Mouse (Mus musculus): ENCODE data around the gene Cnnm1. TPM values are rescaled to one million over a fixed set of nuclear protein-coding genes. Genes with fewer than 3 reads are reported as not detected.

Gene Cnnm1
- 0.08 and 0.18 TPM in 2 replicates for polyA plus RNA-seq (2016; fragmentation: Nextera tagmentation; extraction: Ambion mirVana)

DNA sequence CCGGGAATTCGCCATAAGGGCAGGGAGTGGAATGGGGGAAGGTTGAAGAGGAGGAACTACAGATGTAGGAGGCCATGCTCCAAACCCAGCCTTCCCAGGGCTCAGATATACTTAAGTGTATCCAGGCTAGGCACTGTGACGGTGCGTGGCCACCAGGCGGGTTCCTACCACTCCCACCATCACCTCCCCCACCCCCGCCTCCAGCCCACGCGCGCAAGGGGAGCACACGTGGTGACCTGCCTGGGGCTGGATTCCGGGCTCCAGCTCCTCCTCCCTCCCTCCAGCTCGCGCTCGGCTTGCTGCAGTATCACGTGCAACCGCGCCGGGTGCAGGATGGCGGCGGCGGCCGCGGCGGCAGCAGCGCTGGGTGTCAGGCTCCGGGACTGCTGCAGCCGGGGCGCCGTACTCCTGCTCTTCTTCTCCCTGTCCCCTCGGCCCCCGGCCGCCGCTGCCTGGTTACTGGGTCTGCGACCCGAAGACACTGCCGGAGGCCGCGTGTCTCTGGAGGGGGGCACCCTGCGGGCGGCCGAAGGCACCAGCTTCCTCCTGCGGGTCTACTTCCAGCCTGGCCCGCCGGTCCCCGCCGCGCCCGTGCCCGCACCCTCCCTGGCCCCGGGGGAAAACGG, at the start of gene Cnnm1:
Gene Cnnm1, plus strand, starts transcription at position 325 of the 626 bp plus-strand sequence.
- H3K9me3 ChIP-seq (replicated peaks) = no peaks in the 10 kb centered on the region
- H3K27me3 ChIP-seq (replicated peaks) = peaks cover 74% of the 10 kb centered on the region
- peak within 1 kb of the TSS; percentile 80 for H3K4me2 ChIP-seq
- H3K4me1 ChIP-seq = 0 out of 2 replicates have a peak, but pooled peaks cover 16% of the 10 kb centered on the region
- WGBS (ENCODE audit: insufficient replicate concordance) = 2% methylated on average over 46 of the region's 51 CpGs
- no peaks in the 10 kb centered on the region for H3K36me3 ChIP-seq
- H3K4me3 ChIP-seq = peak within 1 kb of the TSS; percentile 54
- no peak within 1 kb of the TSS for H3K27ac ChIP-seq
- H3K9ac ChIP-seq = peak within 1 kb of the TSS; percentile 35; the same call in 1 of the 2 replicates
- 0 out of 2 replicates have a peak, but pooled peaks have one; percentile 5 for ATAC-seq

DNA sequence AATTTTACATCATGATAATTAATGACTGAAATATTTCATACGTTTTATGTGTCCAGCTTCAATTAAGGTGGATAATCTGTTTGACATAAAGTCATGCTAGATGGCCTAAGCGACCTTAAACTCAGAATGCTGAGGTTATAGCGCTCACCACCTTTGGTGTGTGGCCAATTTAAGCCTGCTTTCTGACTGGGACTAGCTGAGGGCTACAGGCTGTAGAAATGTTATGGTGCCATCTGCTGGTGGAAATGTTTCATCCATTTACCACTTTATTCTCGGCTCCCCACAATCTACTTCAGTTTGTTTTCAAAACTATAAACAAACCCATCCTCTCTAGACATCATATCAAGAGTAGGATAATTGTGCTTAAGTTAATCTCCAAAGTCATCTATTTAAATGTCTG, 43.9 kb upstream of the Cnnm1 start:
- Histone ChIP-seq H3K9ac (no peak overlapping the region), H3K27ac (no peak overlapping the region), H3K4me3 (no peak overlapping the region), H3K27me3 (replicated peaks) (peaks cover 7% of the 10 kb centered on the region; the same call in 1 of the 2 replicates), H3K9me3 (replicated peaks) (no peaks in the 10 kb centered on the region), H3K4me2 (no peak overlapping the region), H3K4me1 (no peaks in the 10 kb centered on the region), H3K36me3 (no peaks in the 10 kb centered on the region)
- ATAC-seq = no peak
- WGBS (ENCODE audit: insufficient replicate concordance) = 6% methylated on average over 4 of the region's 4 CpGs

DNA sequence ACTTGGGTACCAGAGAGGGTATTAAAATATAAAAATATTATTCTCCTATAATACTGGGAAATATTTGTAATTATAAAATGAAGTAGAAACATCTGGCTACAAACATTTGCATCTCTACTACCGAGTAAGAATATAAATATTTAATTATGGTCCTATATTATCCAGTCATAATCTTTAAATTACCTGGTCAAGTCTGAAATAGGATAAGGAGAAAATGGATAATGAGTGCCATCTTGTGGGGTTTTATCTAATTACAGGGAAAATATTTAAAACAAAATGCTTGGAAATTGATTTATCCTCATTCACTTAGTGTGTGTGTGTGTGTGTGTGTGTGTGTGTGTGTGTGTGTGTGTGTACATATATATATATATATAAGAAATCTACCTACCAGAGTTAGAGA, 33.1 kb upstream of the Cnnm1 start:
- no peaks in the 10 kb centered on the region; the same call in 1 of the 2 replicates for H3K27me3 ChIP-seq (replicated peaks)
- no peak overlapping the region for H3K27ac ChIP-seq
- 16% methylated on average over 1 of the region's 1 CpGs for WGBS (ENCODE audit: insufficient replicate concordance)
- no peak for ATAC-seq
- H3K36me3 ChIP-seq = no peaks in the 10 kb centered on the region
- H3K9me3 ChIP-seq (replicated peaks) = no peaks in the 10 kb centered on the region
- no peaks in the 10 kb centered on the region for H3K4me1 ChIP-seq
- no peak overlapping the region for H3K4me2 ChIP-seq
- H3K9ac ChIP-seq = no peak overlapping the region
- no peak overlapping the region for H3K4me3 ChIP-seq

DNA sequence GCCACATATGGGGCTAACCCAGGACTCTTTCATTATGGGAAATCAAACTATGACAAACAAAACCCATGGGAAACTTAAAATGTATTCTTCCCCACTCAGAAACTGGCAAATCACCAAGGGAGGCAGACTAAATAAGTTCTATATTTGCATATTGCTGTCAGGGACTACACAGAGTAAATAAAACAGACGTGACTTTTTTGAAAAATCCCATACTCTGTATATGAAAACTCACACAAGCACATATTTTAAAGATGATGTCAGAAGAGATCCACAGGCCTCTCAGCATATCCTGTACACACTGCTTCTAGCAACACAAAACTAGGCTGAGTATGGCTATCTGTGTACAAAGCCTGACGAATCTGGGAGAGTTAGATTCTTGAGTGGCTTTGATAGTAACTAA, 24.7 kb upstream of the Cnnm1 start:
- no peak overlapping the region for H3K27ac ChIP-seq
- no peak overlapping the region for H3K9ac ChIP-seq
- no peaks in the 10 kb centered on the region for H3K4me1 ChIP-seq
- no peak for ATAC-seq
- H3K9me3 ChIP-seq (replicated peaks) = no peaks in the 10 kb centered on the region
- no peak overlapping the region for H3K4me3 ChIP-seq
- H3K27me3 ChIP-seq (replicated peaks) = no peaks in the 10 kb centered on the region
- no peaks in the 10 kb centered on the region for H3K36me3 ChIP-seq
- 55% methylated on average over 2 of the region's 2 CpGs for WGBS (ENCODE audit: insufficient replicate concordance)
- H3K4me2 ChIP-seq = no peak overlapping the region

DNA sequence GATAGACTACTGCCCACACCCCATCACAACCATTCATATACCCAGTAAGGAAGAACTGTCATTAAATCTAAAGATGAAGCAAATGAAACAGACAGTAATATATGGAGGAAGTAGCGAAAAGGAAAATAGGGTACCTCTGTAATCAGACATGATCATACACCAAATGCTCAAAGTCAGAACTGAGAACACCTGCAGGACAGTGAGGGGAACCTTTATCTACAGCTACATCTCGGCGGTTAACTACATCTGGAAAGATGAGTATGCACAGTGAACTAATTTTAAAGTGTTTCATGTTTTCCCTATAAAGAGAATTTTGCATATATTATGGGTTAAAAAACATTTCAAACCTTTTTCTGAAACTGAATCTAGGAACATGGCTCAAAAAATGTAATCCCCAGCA, 19.7 kb upstream of the Cnnm1 start:
- Histone ChIP-seq H3K9ac (no peak overlapping the region), H3K27me3 (replicated peaks) (no peaks in the 10 kb centered on the region), H3K4me3 (no peak overlapping the region), H3K4me2 (no peak overlapping the region), H3K36me3 (no peaks in the 10 kb centered on the region), H3K9me3 (replicated peaks) (no peaks in the 10 kb centered on the region), H3K4me1 (no peaks in the 10 kb centered on the region), H3K27ac (no peak overlapping the region)
- no peak for ATAC-seq
- WGBS (ENCODE audit: insufficient replicate concordance) = 68% methylated on average over 3 of the region's 3 CpGs

DNA sequence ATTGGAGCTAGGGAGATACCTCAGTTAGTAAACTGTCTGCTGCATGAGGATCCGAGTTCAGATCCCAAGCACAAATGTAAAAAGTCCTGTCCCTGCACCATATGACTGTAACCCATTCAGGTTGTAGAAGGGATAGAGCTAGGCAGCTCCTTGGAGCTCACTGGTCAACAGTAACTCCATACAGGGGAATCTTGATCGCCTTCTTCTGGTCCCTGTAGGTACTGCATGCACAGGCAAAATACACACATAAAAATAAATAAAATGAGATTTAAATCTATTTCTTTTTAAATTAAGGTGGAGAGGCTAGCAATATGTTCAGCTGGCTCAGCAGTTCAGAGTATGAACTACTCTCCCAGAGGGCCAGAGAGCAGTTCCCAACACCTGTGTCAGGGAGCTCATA, 16.2 kb upstream of the Cnnm1 start:
- WGBS (ENCODE audit: insufficient replicate concordance) = 64% methylated on average over 2 of the region's 2 CpGs

DNA sequence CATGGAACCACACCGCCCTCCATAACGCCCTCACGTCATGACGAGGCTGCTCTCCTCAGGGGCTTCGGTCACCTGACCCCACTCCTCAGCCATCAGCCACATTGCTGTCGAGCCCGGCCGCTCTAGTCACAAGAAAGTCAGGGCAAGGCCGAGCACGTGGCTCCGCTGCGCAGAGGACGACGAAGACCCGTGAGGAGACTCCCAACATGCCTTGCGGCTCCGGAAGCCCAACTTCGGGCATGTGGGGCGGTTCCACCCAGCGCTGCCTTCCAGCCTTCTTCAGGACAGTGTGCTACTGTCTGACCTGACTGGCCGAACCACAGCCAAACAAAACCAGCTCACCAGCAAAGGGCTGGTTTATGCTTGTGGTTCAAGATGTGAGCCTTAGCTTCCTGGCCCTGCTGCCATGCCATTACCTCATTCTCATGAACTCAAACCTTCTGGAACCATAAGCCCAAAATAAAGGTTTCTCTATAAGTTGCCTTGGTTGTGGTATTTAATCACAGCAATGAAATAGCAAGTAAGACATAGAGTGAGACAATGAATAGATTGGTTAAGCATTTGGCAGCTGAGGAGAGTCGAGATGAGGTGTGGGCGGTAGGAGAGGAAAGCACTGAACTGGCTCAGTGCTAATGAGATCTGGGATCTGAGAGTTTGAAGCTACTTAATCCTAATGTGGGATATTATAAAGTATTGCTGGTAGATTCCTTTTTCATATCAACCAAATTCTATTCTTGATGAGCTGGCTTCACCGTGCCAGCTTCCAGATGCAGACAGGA, 12.6 kb upstream of the Cnnm1 start:
- peaks cover 28% of the 10 kb centered on the region for H3K27me3 ChIP-seq (replicated peaks)
- no peak for ATAC-seq
- H3K4me3 ChIP-seq = no peak overlapping the region
- no peaks in the 10 kb centered on the region for H3K36me3 ChIP-seq
- no peaks in the 10 kb centered on the region for H3K9me3 ChIP-seq (replicated peaks)
- 68% methylated on average over 24 of the region's 24 CpGs for WGBS (ENCODE audit: insufficient replicate concordance)
- H3K4me2 ChIP-seq = no peak overlapping the region
- no peak overlapping the region for H3K27ac ChIP-seq
- H3K9ac ChIP-seq = no peak overlapping the region
- H3K4me1 ChIP-seq = no peaks in the 10 kb centered on the region

More for the DNA sequence above, 16.2 kb upstream of the Cnnm1 start:
- no peak overlapping the region for H3K9ac ChIP-seq
- no peak overlapping the region for H3K4me3 ChIP-seq
- no peaks in the 10 kb centered on the region for H3K9me3 ChIP-seq (replicated peaks)
- no peaks in the 10 kb centered on the region for H3K36me3 ChIP-seq
- ATAC-seq = no peak
- no peak overlapping the region for H3K27ac ChIP-seq
- H3K27me3 ChIP-seq (replicated peaks) = peaks cover 20% of the 10 kb centered on the region; the same call in 1 of the 2 replicates
- H3K4me2 ChIP-seq = no peak overlapping the region
- H3K4me1 ChIP-seq = no peaks in the 10 kb centered on the region

DNA sequence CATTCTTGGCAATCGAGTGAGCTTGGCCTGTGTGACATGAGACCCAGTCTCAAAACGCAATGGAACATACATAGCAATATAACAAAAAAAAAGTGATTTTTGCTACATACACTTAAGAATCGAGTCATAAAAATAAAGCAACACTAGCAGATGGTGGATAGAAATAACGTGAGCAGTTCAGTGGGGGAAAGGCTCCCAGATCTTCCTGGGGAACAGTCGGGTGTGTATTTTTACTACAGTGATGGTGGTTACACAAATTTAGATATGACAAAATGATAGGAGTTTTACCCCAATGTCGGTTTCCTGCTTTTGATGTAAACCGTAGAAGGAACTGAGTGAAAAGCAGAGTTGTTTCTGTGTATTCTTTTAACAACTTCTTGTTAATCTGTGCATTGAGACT, 990 bp upstream of the Cnnm1 start:
- Histone ChIP-seq H3K9me3 (replicated peaks) (no peaks in the 10 kb centered on the region), H3K4me2 (no peak overlapping the region), H3K4me3 (no peak overlapping the region), H3K9ac (no peak overlapping the region), H3K36me3 (no peaks in the 10 kb centered on the region), H3K27me3 (replicated peaks) (peaks cover 78% of the 10 kb centered on the region), H3K27ac (no peak overlapping the region), H3K4me1 (0 out of 2 replicates have a peak, but pooled peaks cover 16% of the 10 kb centered on the region)
- WGBS (ENCODE audit: insufficient replicate concordance) = 66% methylated on average over 7 of the region's 7 CpGs
- no peak for ATAC-seq

DNA sequence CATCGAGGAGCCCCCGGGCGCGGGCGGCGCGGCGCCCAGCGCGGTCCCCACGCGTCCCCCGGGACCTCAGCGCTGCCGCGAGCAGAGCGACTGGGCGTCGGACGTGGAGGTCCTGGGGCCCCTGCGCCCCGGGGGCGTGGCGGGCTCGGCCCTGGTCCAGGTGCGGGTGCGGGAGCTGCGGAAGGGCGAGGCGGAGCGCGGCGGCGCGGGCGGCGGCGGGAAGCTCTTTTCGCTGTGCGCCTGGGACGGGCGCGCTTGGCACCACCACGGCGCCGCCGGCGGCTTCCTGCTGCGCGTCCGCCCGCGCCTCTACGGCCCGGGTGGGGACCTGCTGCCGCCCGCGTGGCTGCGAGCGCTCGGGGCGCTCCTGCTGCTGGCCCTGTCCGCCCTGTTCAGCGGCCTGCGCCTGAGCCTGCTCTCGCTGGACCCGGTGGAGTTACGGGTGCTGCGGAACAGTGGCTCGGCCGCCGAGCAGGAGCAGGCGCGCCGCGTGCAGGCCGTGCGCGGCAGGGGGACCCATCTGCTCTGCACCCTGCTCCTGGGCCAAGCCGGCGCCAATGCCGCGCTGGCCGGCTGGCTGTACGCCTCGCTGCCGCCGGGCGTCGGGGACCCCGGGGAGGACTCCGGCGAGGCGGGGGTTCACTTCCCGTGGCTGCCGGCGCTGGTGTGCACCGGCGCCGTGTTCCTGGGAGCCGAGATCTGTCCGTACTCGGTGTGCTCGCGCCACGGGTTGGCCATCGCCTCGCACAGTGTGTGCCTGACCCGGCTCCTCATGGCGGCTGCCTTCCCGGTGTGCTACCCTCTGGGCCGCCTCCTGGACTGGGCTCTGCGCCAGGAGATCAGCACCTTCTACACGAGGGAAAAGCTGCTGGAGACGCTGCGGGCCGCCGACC, 778 bp downstream of the Cnnm1 start:
- WGBS (ENCODE audit: insufficient replicate concordance) = 1% methylated on average over 103 of the region's 118 CpGs
- peak; percentile 21; the same call in 1 of the 2 replicates for ATAC-seq
- Histone ChIP-seq H3K9me3 (replicated peaks) (no peaks in the 10 kb centered on the region), H3K36me3 (no peaks in the 10 kb centered on the region), H3K4me1 (0 out of 2 replicates have a peak, but pooled peaks cover 16% of the 10 kb centered on the region), H3K4me3 (peak overlapping the region; percentile 54), H3K27me3 (replicated peaks) (peaks cover 76% of the 10 kb centered on the region), H3K9ac (peak overlapping the region; percentile 35; the same call in 1 of the 2 replicates), H3K27ac (no peak overlapping the region), H3K4me2 (peak overlapping the region; percentile 80)

DNA sequence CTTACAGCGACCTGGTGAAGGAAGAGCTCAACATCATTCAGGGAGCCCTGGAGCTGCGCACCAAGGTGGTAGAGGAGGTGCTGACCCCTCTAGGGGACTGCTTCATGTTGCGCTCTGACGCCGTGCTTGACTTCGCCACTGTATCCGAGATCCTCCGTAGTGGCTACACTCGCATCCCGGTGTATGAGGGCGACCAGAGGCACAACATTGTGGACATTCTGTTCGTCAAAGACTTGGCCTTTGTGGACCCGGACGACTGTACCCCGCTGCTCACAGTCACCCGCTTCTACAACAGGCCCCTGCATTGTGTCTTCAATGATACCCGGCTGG, 1.4 kb downstream of the Cnnm1 start:
- H3K27me3 ChIP-seq (replicated peaks) = peaks cover 82% of the 10 kb centered on the region

DNA sequence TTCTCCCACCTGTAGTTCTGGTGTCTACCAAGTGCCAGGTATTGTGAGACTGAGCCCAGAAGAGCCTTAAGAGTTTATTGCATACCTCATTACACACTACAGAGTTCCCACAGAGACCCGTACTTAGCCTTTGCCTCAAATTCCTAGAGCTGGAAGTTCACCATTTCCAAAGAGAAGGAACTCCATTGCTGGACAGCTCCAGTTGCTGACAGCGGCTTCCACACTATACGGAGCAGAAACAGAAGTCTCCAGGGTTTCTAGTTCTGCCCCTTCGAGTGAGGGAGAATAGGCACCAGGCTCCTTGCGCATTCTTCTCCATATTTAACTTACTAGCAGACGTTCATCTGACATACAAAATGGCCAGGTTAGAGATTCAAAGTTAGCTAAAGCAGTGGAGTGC, 2.0 kb downstream of the Cnnm1 start:
- Histone ChIP-seq H3K4me1 (0 out of 2 replicates have a peak, but pooled peaks cover 16% of the 10 kb centered on the region), H3K9me3 (replicated peaks) (no peaks in the 10 kb centered on the region), H3K27me3 (replicated peaks) (peaks cover 76% of the 10 kb centered on the region), H3K36me3 (no peaks in the 10 kb centered on the region), H3K4me2 (no peak overlapping the region), H3K27ac (no peak overlapping the region), H3K9ac (no peak overlapping the region), H3K4me3 (no peak overlapping the region)
- no peak for ATAC-seq
- 31% methylated on average over 6 of the region's 6 CpGs for WGBS (ENCODE audit: insufficient replicate concordance)

More for the DNA sequence above, 1.4 kb downstream of the Cnnm1 start:
- H3K4me1 ChIP-seq = 0 out of 2 replicates have a peak, but pooled peaks cover 16% of the 10 kb centered on the region
- H3K4me3 ChIP-seq = peak overlapping the region; percentile 54
- no peaks in the 10 kb centered on the region for H3K9me3 ChIP-seq (replicated peaks)
- H3K36me3 ChIP-seq = no peaks in the 10 kb centered on the region
- H3K4me2 ChIP-seq = peak overlapping the region; percentile 80
- no peak for ATAC-seq
- WGBS (ENCODE audit: insufficient replicate concordance) = 17% methylated on average over 17 of the region's 17 CpGs
- H3K27ac ChIP-seq = no peak overlapping the region
- no peak overlapping the region for H3K9ac ChIP-seq

All from liver, embryonic 12.5 days (tissue).